Mouse (Mus musculus): ENCODE measurements around the gene Dcun1d2. TPM values are rescaled to one million over a fixed set of nuclear protein-coding genes. Genes with fewer than 3 reads are reported as not detected.

The Dcun1d2 gene
- polyA plus RNA-seq, 1 experiment, result 13.2 TPM

- TF ChIP-seq CTCF (IDR thresholded peaks at IDR 0.05; ENCODE audit: extremely low read depth, insufficient read depth, insufficient read length, insufficient replicate concordance) (no peak), POLR2A (IDR thresholded peaks at IDR 0.05; ENCODE audit: low read depth, low read length) (no peak)
- Histone ChIP-seq H3K4me3 (ENCODE audit: extremely low read depth, insufficient read depth, insufficient read length) (no peak overlapping the region), H3K27me3 (ENCODE audit: control insufficient read depth, insufficient read depth, low read length) (no peaks in the 10 kb centered on the region), H3K27ac (ENCODE audit: insufficient read depth, low read length) (no peak overlapping the region), H3K36me3 (ENCODE audit: control insufficient read depth, insufficient read depth, low read length) (no peaks in the 10 kb centered on the region), H3K4me1 (ENCODE audit: control insufficient read depth, insufficient read depth, insufficient read length) (no peaks in the 10 kb centered on the region)
- 80% methylated on average over 7 of the region's 7 CpGs for WGBS
- no peak for DNase-seq (ENCODE audit: low read depth in 1 of 2, low spot score in 2 of 2)
Measured at GRCm38 (mm10) chr8:13240691-13241090, 47.2 kb downstream of the Dcun1d2 start.

- TF ChIP-seq CTCF (IDR thresholded peaks at IDR 0.05; ENCODE audit: extremely low read depth, insufficient read depth, insufficient read length, insufficient replicate concordance), result no peak
- TF ChIP-seq POLR2A (IDR thresholded peaks at IDR 0.05; ENCODE audit: low read depth, low read length), result no peak
- H3K36me3 ChIP-seq (ENCODE audit: control insufficient read depth, insufficient read depth, low read length), result no peaks in the 10 kb centered on the region
- no peak overlapping the region for H3K4me3 ChIP-seq (ENCODE audit: extremely low read depth, insufficient read depth, insufficient read length)
- no peak for DNase-seq (ENCODE audit: low read depth in 1 of 2, low spot score in 2 of 2)
- H3K27me3 ChIP-seq (ENCODE audit: control insufficient read depth, insufficient read depth, low read length), result no peaks in the 10 kb centered on the region
- H3K27ac ChIP-seq (ENCODE audit: insufficient read depth, low read length), result no peak overlapping the region
- H3K4me1 ChIP-seq (ENCODE audit: control insufficient read depth, insufficient read depth, insufficient read length), result no peaks in the 10 kb centered on the region
- WGBS, result 17% methylated on average over 9 of the region's 9 CpGs
Measured at GRCm38 (mm10) chr8:13240055-13240454, 47.9 kb downstream of the Dcun1d2 start.

GRCm38 (mm10) chr8:13234803-13235202 is 53.1 kb downstream of the Dcun1d2 start:
- Histone ChIP-seq H3K36me3 (ENCODE audit: control insufficient read depth, insufficient read depth, low read length) (no peaks in the 10 kb centered on the region), H3K27me3 (ENCODE audit: control insufficient read depth, insufficient read depth, low read length) (no peaks in the 10 kb centered on the region), H3K4me3 (ENCODE audit: extremely low read depth, insufficient read depth, insufficient read length) (no peak overlapping the region), H3K4me1 (ENCODE audit: control insufficient read depth, insufficient read depth, insufficient read length) (no peaks in the 10 kb centered on the region), H3K27ac (ENCODE audit: insufficient read depth, low read length) (no peak overlapping the region)
- no peak for DNase-seq (ENCODE audit: low read depth in 1 of 2, low spot score in 2 of 2)
- WGBS, result 84% methylated on average over 13 of the region's 13 CpGs
- TF ChIP-seq CTCF (IDR thresholded peaks at IDR 0.05; ENCODE audit: extremely low read depth, insufficient read depth, insufficient read length, insufficient replicate concordance) (no peak), POLR2A (IDR thresholded peaks at IDR 0.05; ENCODE audit: low read depth, low read length) (no peak)

GRCm38 (mm10) chr8:13230471-13230870 is 57.5 kb downstream of the Dcun1d2 start:
- TF ChIP-seq CTCF (IDR thresholded peaks at IDR 0.05; ENCODE audit: extremely low read depth, insufficient read depth, insufficient read length, insufficient replicate concordance) (no peak), POLR2A (IDR thresholded peaks at IDR 0.05; ENCODE audit: low read depth, low read length) (no peak)
- H3K4me3 ChIP-seq (ENCODE audit: extremely low read depth, insufficient read depth, insufficient read length), result no peak overlapping the region
- no peaks in the 10 kb centered on the region for H3K27me3 ChIP-seq (ENCODE audit: control insufficient read depth, insufficient read depth, low read length)
- no peak overlapping the region for H3K27ac ChIP-seq (ENCODE audit: insufficient read depth, low read length)
- 89% methylated on average over 4 of the region's 4 CpGs for WGBS
- no peaks in the 10 kb centered on the region for H3K36me3 ChIP-seq (ENCODE audit: control insufficient read depth, insufficient read depth, low read length)
- H3K4me1 ChIP-seq (ENCODE audit: control insufficient read depth, insufficient read depth, insufficient read length), result no peaks in the 10 kb centered on the region
- DNase-seq (ENCODE audit: low read depth in 1 of 2, low spot score in 2 of 2), result no peak

- H3K36me3 ChIP-seq (ENCODE audit: control insufficient read depth, insufficient read depth, low read length), result no peaks in the 10 kb centered on the region
- no peak overlapping the region for H3K27ac ChIP-seq (ENCODE audit: insufficient read depth, low read length)
- 90% methylated on average over 12 of the region's 12 CpGs for WGBS
- TF ChIP-seq CTCF (IDR thresholded peaks at IDR 0.05; ENCODE audit: extremely low read depth, insufficient read depth, insufficient read length, insufficient replicate concordance) (no peak), POLR2A (IDR thresholded peaks at IDR 0.05; ENCODE audit: low read depth, low read length) (no peak)
- DNase-seq (ENCODE audit: low read depth in 1 of 2, low spot score in 2 of 2), result no peak
- H3K27me3 ChIP-seq (ENCODE audit: control insufficient read depth, insufficient read depth, low read length), result no peaks in the 10 kb centered on the region
- no peak overlapping the region for H3K4me3 ChIP-seq (ENCODE audit: extremely low read depth, insufficient read depth, insufficient read length)
- H3K4me1 ChIP-seq (ENCODE audit: control insufficient read depth, insufficient read depth, insufficient read length), result no peaks in the 10 kb centered on the region
Measured at GRCm38 (mm10) chr8:13229802-13230201, 58.1 kb downstream of the Dcun1d2 start.

GRCm38 (mm10) chr8:13228923-13229610 is 58.9 kb downstream of the Dcun1d2 start:
- Histone ChIP-seq H3K36me3 (ENCODE audit: control insufficient read depth, insufficient read depth, low read length) (no peaks in the 10 kb centered on the region), H3K4me1 (ENCODE audit: control insufficient read depth, insufficient read depth, insufficient read length) (no peaks in the 10 kb centered on the region), H3K27me3 (ENCODE audit: control insufficient read depth, insufficient read depth, low read length) (no peaks in the 10 kb centered on the region), H3K4me3 (ENCODE audit: extremely low read depth, insufficient read depth, insufficient read length) (no peak overlapping the region), H3K27ac (ENCODE audit: insufficient read depth, low read length) (no peak overlapping the region)
- no peak for DNase-seq (ENCODE audit: low read depth in 1 of 2, low spot score in 2 of 2)
- WGBS, result 68% methylated on average over 9 of the region's 9 CpGs
- TF ChIP-seq CTCF (IDR thresholded peaks at IDR 0.05; ENCODE audit: extremely low read depth, insufficient read depth, insufficient read length, insufficient replicate concordance), result no peak
- TF ChIP-seq POLR2A (IDR thresholded peaks at IDR 0.05; ENCODE audit: low read depth, low read length), result no peak

- Histone ChIP-seq H3K4me3 (ENCODE audit: extremely low read depth, insufficient read depth, insufficient read length) (no peak overlapping the region), H3K27me3 (ENCODE audit: control insufficient read depth, insufficient read depth, low read length) (no peaks in the 10 kb centered on the region), H3K4me1 (ENCODE audit: control insufficient read depth, insufficient read depth, insufficient read length) (no peaks in the 10 kb centered on the region), H3K27ac (ENCODE audit: insufficient read depth, low read length) (no peak overlapping the region), H3K36me3 (ENCODE audit: control insufficient read depth, insufficient read depth, low read length) (no peaks in the 10 kb centered on the region)
- WGBS, result 49% methylated on average over 3 of the region's 3 CpGs
- TF ChIP-seq CTCF (IDR thresholded peaks at IDR 0.05; ENCODE audit: extremely low read depth, insufficient read depth, insufficient read length, insufficient replicate concordance), result no peak
- TF ChIP-seq POLR2A (IDR thresholded peaks at IDR 0.05; ENCODE audit: low read depth, low read length), result no peak
- DNase-seq (ENCODE audit: low read depth in 1 of 2, low spot score in 2 of 2), result no peak
Measured at GRCm38 (mm10) chr8:13227184-13227583, 60.7 kb downstream of the Dcun1d2 start.
